Mouse (Mus musculus) heart, postnatal 10 days (tissue): ENCODE results near the gene Abcc4. TPM values are rescaled to one million over a fixed set of nuclear protein-coding genes. Genes with fewer than 3 reads are reported as not detected.
A peak's percentile ranks its signal among the peaks of the same experiment; 100 is the strongest.

Source experiments
- DNase-seq, 2 experiments: peaks; one replicate each; pipeline ENCODE4 v3.0.0; 2021
- intact Hi-C: fragments of 180-260 bp; cut with DNase I; formaldehyde crosslinking; loops from one replicate; pipeline ENCODE4 v1.15.1; 2025
- total RNA-seq, 2 experiments: library from RNA; stranded (reverse); gene quantifications; 2 replicates each; pipeline ENCODE4 v1.2.3; 2021

Abcc4 gene
- 1 to 10 TPM; 5.2 to 6.2 TPM for total RNA-seq

- intact Hi-C loops = loop anchor here (10.0 kb wide), 1 partner anchor 471 kb away; the partner anchor contains the start of gene Sox21
- peak; percentile 86 for DNase-seq
Measured at GRCm38 (mm10) chr14:118705808-118706731, at the start of gene Abcc4. Gene Abcc4 (minus strand): TSS chr14:118706219.

- intact Hi-C loops = no loop called here
- DNase-seq = no peak
Measured at GRCm38 (mm10) chr14:118751193-118751753, 45.3 kb upstream of the Abcc4 start.

GRCm38 (mm10) chr14:118750505-118751192, 44.6 kb upstream of the Abcc4 start:
- intact Hi-C loops = no loop called here
- no peak for DNase-seq

GRCm38 (mm10) chr14:118749715-118750114, 43.7 kb upstream of the Abcc4 start:
- intact Hi-C loops = no loop called here
- DNase-seq = no peak

GRCm38 (mm10) chr14:118749068-118749467, 43.0 kb upstream of the Abcc4 start:
- DNase-seq = no peak
- intact Hi-C loops = no loop called here

GRCm38 (mm10) chr14:118742862-118743261, 36.8 kb upstream of the Abcc4 start:
- intact Hi-C loops = no loop called here
- DNase-seq = no peak

GRCm38 (mm10) chr14:118741780-118742179, 35.8 kb upstream of the Abcc4 start:
- no peak for DNase-seq
- intact Hi-C loops = no loop called here

GRCm38 (mm10) chr14:118737251-118737888, 31.4 kb upstream of the Abcc4 start:
- DNase-seq = peak; percentile 17 to 32
- intact Hi-C loops = no loop called here

- intact Hi-C loops = no loop called here
- peak; percentile 20 to 23 for DNase-seq
Measured at GRCm38 (mm10) chr14:118735114-118735513, 29.1 kb upstream of the Abcc4 start.

GRCm38 (mm10) chr14:118733146-118733545, 27.1 kb upstream of the Abcc4 start:
- intact Hi-C loops = no loop called here
- DNase-seq = no peak

GRCm38 (mm10) chr14:118730631-118731030, 24.6 kb upstream of the Abcc4 start:
- DNase-seq = no peak
- intact Hi-C loops = no loop called here

GRCm38 (mm10) chr14:118725467-118725866, 19.4 kb upstream of the Abcc4 start:
- DNase-seq = no peak
- intact Hi-C loops = no loop called here

- no peak for DNase-seq
- intact Hi-C loops = no loop called here
Measured at GRCm38 (mm10) chr14:118723920-118724693, 18.1 kb upstream of the Abcc4 start.

- peak; percentile 25 to 28 for DNase-seq
- intact Hi-C loops = no loop called here
Measured at GRCm38 (mm10) chr14:118719566-118720174, 13.7 kb upstream of the Abcc4 start.

GRCm38 (mm10) chr14:118718576-118718975, 12.6 kb upstream of the Abcc4 start:
- intact Hi-C loops = no loop called here
- DNase-seq = peak; percentile 38 to 51

- intact Hi-C loops = no loop called here
- peak; percentile 73 to 78 for DNase-seq
Measured at GRCm38 (mm10) chr14:118716372-118717312, 10.6 kb upstream of the Abcc4 start.

- no peak for DNase-seq
- intact Hi-C loops = no loop called here
Measured at GRCm38 (mm10) chr14:118714720-118715119, 8.7 kb upstream of the Abcc4 start.

GRCm38 (mm10) chr14:118714320-118714719, 8.3 kb upstream of the Abcc4 start:
- intact Hi-C loops = no loop called here
- DNase-seq = no peak

- intact Hi-C loops = no loop called here
- peak in 1 of 2 experiments; percentile 5 for DNase-seq
Measured at GRCm38 (mm10) chr14:118713869-118714268, 7.8 kb upstream of the Abcc4 start.
